Mouse (Mus musculus) intestine, embryonic 15.5 days (tissue): ENCODE data around the gene Iqgap2. TPM values are rescaled to one million over a fixed set of nuclear protein-coding genes. Genes with fewer than 3 reads are reported as not detected.
A peak's percentile ranks its signal among the peaks of the same experiment; 100 is the strongest.

Experiments used
- ATAC-seq: fragments of 200-750 bp; cut with Nextera tagmentation; 2 replicates; pipeline ENCODE4 v1.8.0; 2017; ENCODE audit warnings: moderate TSS enrichment, moderate library complexity
- H3K27ac ChIP-seq: fragments of 300-500 bp; sonication (generic); 2 replicates; pipeline ENCODE4 v1.5.1; 2015; ENCODE audit warnings: mild to moderate bottlenecking, inconsistent platforms
- H3K27me3 ChIP-seq: fragments of 300-500 bp; sonication (generic); replicated peaks from 2 replicates; pipeline ENCODE4 v1.6.1; 2015; ENCODE audit warnings: inconsistent platforms
- H3K36me3 ChIP-seq: fragments of 300-500 bp; sonication (generic); 2 replicates; pipeline ENCODE4 v1.6.1; 2015; ENCODE audit warnings: inconsistent platforms
- H3K4me1 ChIP-seq: fragments of 300-500 bp; sonication (generic); replicated peaks from 2 replicates; pipeline ENCODE4 v1.6.1; 2015; ENCODE audit warnings: inconsistent platforms
- H3K4me2 ChIP-seq: fragments of 300-500 bp; sonication (generic); replicated peaks from 2 replicates; pipeline ENCODE4 v1.6.1; 2015; ENCODE audit warnings: mild to moderate bottlenecking, inconsistent platforms
- H3K4me3 ChIP-seq: fragments of 300-500 bp; sonication (generic); replicated peaks from 2 replicates; pipeline ENCODE4 v1.5.1; 2015; ENCODE audit warnings: inconsistent platforms
- H3K9ac ChIP-seq: fragments of 300-500 bp; sonication (generic); 2 replicates; pipeline ENCODE4 v1.6.1; 2015; ENCODE audit warnings: inconsistent platforms
- H3K9me3 ChIP-seq: fragments of 300-500 bp; sonication (generic); 2 replicates; pipeline ENCODE4 v1.6.1; 2016; ENCODE audit warnings: inconsistent platforms
- WGBS: fragments of 180-500 bp; shearing (Covaris S2); methylation state at CpG from one replicate; pipeline ENCODE4 v1.1.7; 2015; 5-methylcytosine and 5-hydroxymethylcytosine counted together
- polyA plus RNA-seq: library from polyadenylated mRNA; unstranded; fragments of >200 nt; fragmentation: Nextera tagmentation; extraction: Ambion mirVana; gene quantifications from 2 replicates; pipeline ENCODE4 v1.2.1, GENCODE M21; 2015

Iqgap2 gene
- polyA plus RNA-seq, 1 experiment from 2014 or later, result 27.3 TPM

GRCm38 (mm10) chr13:95684656-95685244 lies 207.0 kb downstream of the Iqgap2 start:
- no peaks in the 10 kb centered on the region for H3K36me3 ChIP-seq
- no peak overlapping the region for H3K4me2 ChIP-seq
- no peaks in the 10 kb centered on the region for H3K4me1 ChIP-seq
- ATAC-seq, result no peak
- no peak overlapping the region for H3K27ac ChIP-seq
- H3K9me3 ChIP-seq, result no peaks in the 10 kb centered on the region
- H3K27me3 ChIP-seq, result no peaks in the 10 kb centered on the region
- 93% methylated on average over 9 of the region's 9 CpGs for WGBS
- no peak overlapping the region for H3K9ac ChIP-seq
- H3K4me3 ChIP-seq, result no peak overlapping the region

- H3K4me3 ChIP-seq, result no peak overlapping the region
- no peaks in the 10 kb centered on the region for H3K4me1 ChIP-seq
- H3K9me3 ChIP-seq, result no peaks in the 10 kb centered on the region
- H3K27me3 ChIP-seq, result no peaks in the 10 kb centered on the region
- WGBS, result 76% methylated on average over 4 of the region's 4 CpGs
- no peak overlapping the region for H3K4me2 ChIP-seq
- ATAC-seq, result peak; percentile 77; the same call in 1 of the 2 replicates
- H3K27ac ChIP-seq, result no peak overlapping the region
- H3K36me3 ChIP-seq, result no peaks in the 10 kb centered on the region
- no peak overlapping the region for H3K9ac ChIP-seq
Observed at GRCm38 (mm10) chr13:95679491-95679941, 212.2 kb downstream of the Iqgap2 start.

GRCm38 (mm10) chr13:95679078-95679477 lies 212.6 kb downstream of the Iqgap2 start:
- no peaks in the 10 kb centered on the region for H3K27me3 ChIP-seq
- no peak; the same call in 1 of the 2 replicates for ATAC-seq
- H3K4me1 ChIP-seq, result no peaks in the 10 kb centered on the region

GRCm38 (mm10) chr13:95672372-95672771 lies 219.3 kb downstream of the Iqgap2 start:
- no peak for ATAC-seq
- Histone ChIP-seq H3K9ac (no peak overlapping the region), H3K27me3 (no peaks in the 10 kb centered on the region), H3K27ac (no peak overlapping the region), H3K4me1 (no peaks in the 10 kb centered on the region), H3K4me3 (no peak overlapping the region), H3K9me3 (no peaks in the 10 kb centered on the region), H3K4me2 (no peak overlapping the region), H3K36me3 (0 out of 2 replicates have a peak, but pooled peaks cover 8% of the 10 kb centered on the region)
- 80% methylated on average over 7 of the region's 7 CpGs for WGBS

More at GRCm38 (mm10) chr13:95679078-95679477, 212.6 kb downstream of the Iqgap2 start:
- WGBS, result 83% methylated on average over 5 of the region's 5 CpGs
- Histone ChIP-seq H3K9ac (no peak overlapping the region), H3K36me3 (no peaks in the 10 kb centered on the region), H3K9me3 (no peaks in the 10 kb centered on the region), H3K4me2 (no peak overlapping the region), H3K27ac (no peak overlapping the region), H3K4me3 (no peak overlapping the region)

- H3K4me2 ChIP-seq, result no peak overlapping the region
- H3K4me3 ChIP-seq, result no peak overlapping the region
- 0 out of 2 replicates have a peak, but pooled peaks cover 8% of the 10 kb centered on the region for H3K36me3 ChIP-seq
- no peaks in the 10 kb centered on the region for H3K4me1 ChIP-seq
- H3K27me3 ChIP-seq, result no peaks in the 10 kb centered on the region
- peak; percentile 81; the same call in 1 of the 2 replicates for ATAC-seq
- H3K9me3 ChIP-seq, result no peaks in the 10 kb centered on the region
- no peak overlapping the region for H3K9ac ChIP-seq
- 59% methylated on average over 9 of the region's 9 CpGs for WGBS
- H3K27ac ChIP-seq, result no peak overlapping the region
Observed at GRCm38 (mm10) chr13:95671108-95671897, 220.4 kb downstream of the Iqgap2 start.

- H3K27me3 ChIP-seq, result no peaks in the 10 kb centered on the region
- H3K4me2 ChIP-seq, result no peak overlapping the region
- WGBS, result 85% methylated on average over 5 of the region's 5 CpGs
- H3K9ac ChIP-seq, result no peak overlapping the region
- ATAC-seq, result no peak
- H3K9me3 ChIP-seq, result no peaks in the 10 kb centered on the region
- no peak overlapping the region for H3K27ac ChIP-seq
- no peaks in the 10 kb centered on the region for H3K4me1 ChIP-seq
- H3K4me3 ChIP-seq, result no peak overlapping the region
- H3K36me3 ChIP-seq, result 0 out of 2 replicates have a peak, but pooled peaks cover 8% of the 10 kb centered on the region
Observed at GRCm38 (mm10) chr13:95670534-95670933, 221.2 kb downstream of the Iqgap2 start.

GRCm38 (mm10) chr13:95667260-95667659 lies 224.5 kb downstream of the Iqgap2 start:
- no peak overlapping the region for H3K27ac ChIP-seq
- no peaks in the 10 kb centered on the region for H3K4me1 ChIP-seq
- peaks cover 9% of the 10 kb centered on the region; the same call in 1 of the 2 replicates for H3K36me3 ChIP-seq
- ATAC-seq, result no peak
- H3K4me3 ChIP-seq, result no peak overlapping the region
- WGBS, result 15% methylated on average over 7 of the region's 7 CpGs
- H3K27me3 ChIP-seq, result no peaks in the 10 kb centered on the region
- H3K9me3 ChIP-seq, result no peaks in the 10 kb centered on the region
- H3K4me2 ChIP-seq, result no peak overlapping the region
- no peak overlapping the region for H3K9ac ChIP-seq

GRCm38 (mm10) chr13:95665644-95666356 lies 225.9 kb downstream of the Iqgap2 start:
- Histone ChIP-seq H3K9me3 (no peaks in the 10 kb centered on the region), H3K27ac (no peak overlapping the region), H3K27me3 (no peaks in the 10 kb centered on the region), H3K4me1 (no peaks in the 10 kb centered on the region), H3K9ac (no peak overlapping the region), H3K4me2 (no peak overlapping the region), H3K4me3 (no peak overlapping the region), H3K36me3 (peaks cover 7% of the 10 kb centered on the region; the same call in 1 of the 2 replicates)
- ATAC-seq, result no peak
- WGBS, result 84% methylated on average over 13 of the region's 13 CpGs

- H3K27ac ChIP-seq, result no peak overlapping the region
- 97% methylated on average over 4 of the region's 4 CpGs for WGBS
- peaks cover 7% of the 10 kb centered on the region; the same call in 1 of the 2 replicates for H3K36me3 ChIP-seq
- H3K4me2 ChIP-seq, result no peak overlapping the region
- no peaks in the 10 kb centered on the region for H3K9me3 ChIP-seq
- H3K4me3 ChIP-seq, result no peak overlapping the region
- H3K27me3 ChIP-seq, result no peaks in the 10 kb centered on the region
- H3K9ac ChIP-seq, result no peak overlapping the region
- H3K4me1 ChIP-seq, result no peaks in the 10 kb centered on the region
- no peak for ATAC-seq
Observed at GRCm38 (mm10) chr13:95663834-95664233, 227.9 kb downstream of the Iqgap2 start.

GRCm38 (mm10) chr13:95659432-95659831 lies 232.3 kb downstream of the Iqgap2 start:
- H3K4me2 ChIP-seq, result no peak overlapping the region
- 78% methylated on average over 7 of the region's 7 CpGs for WGBS
- H3K27ac ChIP-seq, result no peak overlapping the region
- H3K27me3 ChIP-seq, result no peaks in the 10 kb centered on the region
- no peak overlapping the region for H3K9ac ChIP-seq
- ATAC-seq, result no peak
- H3K4me3 ChIP-seq, result no peak overlapping the region
- no peaks in the 10 kb centered on the region for H3K4me1 ChIP-seq
- no peaks in the 10 kb centered on the region for H3K9me3 ChIP-seq
- 0 out of 2 replicates have a peak, but pooled peaks cover 5% of the 10 kb centered on the region for H3K36me3 ChIP-seq

GRCm38 (mm10) chr13:95657171-95657570 lies 234.6 kb downstream of the Iqgap2 start:
- Histone ChIP-seq H3K36me3 (0 out of 2 replicates have a peak, but pooled peaks cover 3% of the 10 kb centered on the region), H3K9ac (no peak overlapping the region), H3K4me1 (no peaks in the 10 kb centered on the region), H3K27me3 (no peaks in the 10 kb centered on the region), H3K27ac (no peak overlapping the region), H3K4me2 (no peak overlapping the region), H3K9me3 (no peaks in the 10 kb centered on the region), H3K4me3 (no peak overlapping the region)
- WGBS, result 54% methylated on average over 9 of the region's 9 CpGs
- ATAC-seq, result no peak

- no peaks in the 10 kb centered on the region for H3K4me1 ChIP-seq
- H3K9ac ChIP-seq, result no peak overlapping the region
- H3K9me3 ChIP-seq, result no peaks in the 10 kb centered on the region
- 33% methylated on average over 9 of the region's 9 CpGs for WGBS
- H3K4me3 ChIP-seq, result no peak overlapping the region
- peak; percentile 59 for ATAC-seq
- 0 out of 2 replicates have a peak, but pooled peaks cover 3% of the 10 kb centered on the region for H3K36me3 ChIP-seq
- no peak overlapping the region for H3K4me2 ChIP-seq
- H3K27ac ChIP-seq, result no peak overlapping the region; the same call in 1 of the 2 replicates
- H3K27me3 ChIP-seq, result no peaks in the 10 kb centered on the region
Observed at GRCm38 (mm10) chr13:95655284-95655683, 236.4 kb downstream of the Iqgap2 start.
